8 mouse cellular contexts compared by ENCODE assay signal in genomic region chr12:85374561-85375272, GRCm38 (mm10). TPM values are rescaled to one million over a fixed set of nuclear protein-coding genes. Genes with fewer than 3 reads are reported as not detected.
DNase-seq lines count a peak whose midpoint lies in the region; ATAC-seq lines count a peak whose summit lies in the region.

Tmed10 (minus strand) TSS chr12:85374847.

- peak within 1 kb of the TSS; percentile 82 for H3K4me3 ChIP-seq in lung, embryonic 16.5 days (ENCODE audit: low read length)

- peaks cover 11% of the 10 kb centered on the region; the same call in 1 of the 2 replicates for H3K4me1 ChIP-seq in lung, embryonic 16.5 days (replicated peaks; ENCODE audit: control insufficient read depth, insufficient read depth, low read length)

- DNase-seq in MEL-GATA-1-ER (ENCODE audit: extremely low read depth, low read depth) = peak; percentile 94
- peak; percentile 88 for DNase-seq in cerebellum, adult 8-10 months
- peak; percentile 93 for DNase-seq in forelimb bud, embryonic 11.5 days (ENCODE audit: low read depth, low spot score)
- peak; percentile 97 for DNase-seq in layer of hippocampus, adult 9-10 months (ENCODE audit: low spot score)
- DNase-seq in ovary, postnatal 10 days (ENCODE audit: low spot score) = peak; percentile 78
- peak; percentile 80 for DNase-seq in thymus, postnatal 10 days (ENCODE audit: low spot score in 2 of 2)

- H3K27me3 ChIP-seq in lung, embryonic 16.5 days (ENCODE audit: control insufficient read depth, insufficient read depth, low read depth, low read length) = no peaks in the 10 kb centered on the region; the same call in 1 of the 2 replicates

- peak within 1 kb of the TSS; percentile 69 for H3K27ac ChIP-seq in lung, embryonic 16.5 days (ENCODE audit: low read length)

- peak within 1 kb of the TSS; percentile 76 for H3K4me2 ChIP-seq in lung, embryonic 16.5 days (ENCODE audit: low read depth, low read length)

- WGBS in lung, embryonic 16.5 days = under 1% methylated on average over 35 of the region's 37 CpGs

- no peaks in the 10 kb centered on the region for H3K36me3 ChIP-seq in lung, embryonic 16.5 days (ENCODE audit: control insufficient read depth, insufficient read depth, low read length)

- peak; percentile 80 to 85 for ATAC-seq in hematopoietic stem cell, adult 5-6 weeks (replicated peaks in 1 of 2; ENCODE audit: insufficient read depth in 1 of 2, low FRiP score in 2 of 2, low TSS enrichment in 1 of 2, low read depth in 1 of 2, poor library complexity in 2 of 2, severe bottlenecking in 2 of 2)
- peak; percentile 95 for ATAC-seq in lung, embryonic 16.5 days (ENCODE audit: low read depth)

- H3K9ac ChIP-seq in lung, embryonic 16.5 days (ENCODE audit: low read length) = peak within 1 kb of the TSS; percentile 90

- H3K9me3 ChIP-seq in lung, embryonic 16.5 days (ENCODE audit: control insufficient read depth, low read length) = no peaks in the 10 kb centered on the region

RNA-seq across cellular contexts. Expression of gene Tmed10, which starts in this region (rescaled TPM):
- total RNA-seq in hematopoietic stem cell, adult 5-6 weeks (2017) = 90.3 and 111 TPM in 2 replicates
- polyA plus RNA-seq in lung, embryonic 16.5 days (2015; fragmentation: Nextera tagmentation; extraction: Ambion mirVana) = 332 and 342 TPM in 2 replicates

Comparison
In these comparisons a context has a peak if more than half of its experiments do, and no peak if none do; other contexts are left out.
1. Peak in every context shown above with its lines: DNase-seq, ATAC-seq, H3K4me3 ChIP-seq and H3K27ac ChIP-seq.